Mouse (Mus musculus) adrenal gland, adult 8-10 months (tissue): ENCODE data around the gene Marcks. TPM values are rescaled to one million over a fixed set of nuclear protein-coding genes. Genes with fewer than 3 reads are reported as not detected.
A peak's percentile ranks its signal among the peaks of the same experiment; 100 is the strongest.
"Not testable (repeated sequence)": the region's sequence is repeated elsewhere in the genome, so short reads cannot be mapped to it uniquely, and the experiment has no call there.

Experiments used
- DNase-seq: peaks from one replicate; pipeline ENCODE4 v3.0.0; 2022
- total RNA-seq, 4 experiments: library from RNA; stranded (reverse); gene quantifications; 2 replicates each; pipeline ENCODE4 v1.2.4; 2022

Gene Marcks
- total RNA-seq, 4 experiments from 2014 or later, result 33.6 to 49.8 (median 41.0) TPM

DNA sequence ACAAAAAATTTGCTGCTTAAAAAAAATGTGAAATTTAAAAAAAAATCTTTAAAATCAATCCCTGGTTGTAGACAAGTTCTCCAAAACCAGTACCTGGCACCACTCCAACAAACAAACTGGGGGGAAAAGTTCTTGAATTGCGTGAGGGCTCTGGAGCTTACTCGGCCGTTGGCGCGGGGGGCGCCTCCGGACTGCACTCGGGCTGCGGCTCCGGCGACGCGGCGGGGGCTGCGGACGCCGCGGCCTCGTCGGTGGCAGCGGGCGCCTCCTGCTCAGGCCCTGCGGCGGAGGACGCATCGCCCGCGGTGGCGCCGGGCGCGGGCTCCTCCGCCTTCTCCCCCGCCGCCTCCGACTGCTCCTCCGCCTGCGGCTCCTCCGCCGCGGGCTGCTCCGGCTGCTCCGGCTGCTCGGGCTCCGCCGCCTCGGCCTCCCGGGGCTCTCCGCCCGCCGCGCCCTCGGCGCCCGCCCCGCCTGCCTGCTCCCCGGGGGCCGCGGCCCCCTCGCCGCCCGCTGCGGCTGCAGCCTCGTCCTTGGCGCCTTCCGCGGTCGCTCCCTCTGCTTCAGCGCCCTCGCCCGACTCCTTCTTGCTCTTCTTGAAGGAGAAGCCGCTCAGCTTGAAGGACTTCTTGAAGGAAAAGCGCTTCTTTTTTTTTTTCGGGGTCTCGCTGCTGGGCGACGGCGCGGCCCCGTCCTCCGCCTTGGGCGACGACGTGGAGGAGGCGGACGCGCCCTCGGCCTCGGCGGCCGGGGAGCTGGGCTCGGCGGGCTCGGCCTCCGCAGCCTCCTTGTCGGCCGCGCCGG is 2.6 kb downstream of the Marcks start:
- DNase-seq, result peak; percentile 28

DNA sequence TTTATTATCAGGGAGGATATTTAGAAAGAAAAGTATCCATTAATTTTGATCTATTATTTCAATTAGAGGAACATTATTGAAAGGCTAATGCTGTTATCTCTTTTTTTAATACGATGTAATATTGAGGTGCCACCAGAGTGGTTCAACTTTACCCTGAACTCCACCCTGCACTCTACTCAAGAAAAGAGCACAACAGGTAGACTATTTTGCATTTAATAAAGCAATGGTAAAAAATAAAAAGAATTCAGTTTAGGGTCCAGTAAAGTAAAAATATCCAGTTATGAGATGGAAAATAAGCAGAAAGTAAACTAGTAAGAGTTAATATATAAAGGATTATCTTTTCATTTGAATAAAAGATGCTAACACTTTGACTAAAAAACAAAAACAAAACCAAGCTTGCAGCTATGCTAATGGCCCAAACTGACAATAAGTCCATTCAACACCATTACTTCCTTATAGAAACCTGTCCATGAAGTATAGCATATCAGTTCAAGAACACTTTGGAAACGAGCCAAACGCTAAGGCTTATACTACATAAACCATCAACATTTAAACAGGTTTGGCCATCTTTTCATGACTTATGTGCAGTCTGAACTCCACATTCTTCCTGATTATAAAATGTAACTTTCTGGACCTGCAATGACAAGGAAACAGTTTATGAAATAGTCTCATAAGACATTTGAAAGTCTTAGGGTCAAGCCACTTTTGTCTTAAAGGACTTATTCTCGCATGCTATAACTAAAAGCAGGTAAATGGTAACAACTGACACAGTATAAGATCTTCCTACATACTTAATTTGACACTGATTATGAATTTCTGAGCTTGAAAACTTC is 4.6 kb downstream of the Marcks start:
- DNase-seq, result no peak

DNA sequence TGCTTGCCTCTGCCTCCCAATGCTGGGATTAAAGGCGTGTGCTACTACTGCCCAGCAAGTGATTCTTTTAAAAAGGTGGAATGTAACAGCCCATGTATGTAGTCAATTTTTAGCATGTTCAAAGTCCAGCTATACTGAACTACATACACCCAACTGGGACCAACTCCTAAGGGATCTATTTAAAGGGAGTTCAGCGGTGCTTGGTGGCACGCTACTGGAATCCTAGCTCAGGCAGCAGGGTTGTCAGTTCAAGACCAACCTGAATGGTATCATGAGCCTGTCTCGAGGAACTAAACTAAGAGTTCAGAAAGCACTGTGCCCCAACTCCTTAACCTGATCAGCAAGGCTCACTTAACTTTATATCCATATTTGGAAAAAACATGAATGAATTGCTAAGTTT is 6.0 kb downstream of the Marcks start:
- DNase-seq, result no peak

- DNase-seq, result no peak
These were observed 9.1 kb downstream of the Marcks start for GRCm38 (mm10) chr10:37129652-37130051.

- DNase-seq, result no peak
These were observed 23.4 kb downstream of the Marcks start for GRCm38 (mm10) chr10:37115329-37115728.

DNA sequence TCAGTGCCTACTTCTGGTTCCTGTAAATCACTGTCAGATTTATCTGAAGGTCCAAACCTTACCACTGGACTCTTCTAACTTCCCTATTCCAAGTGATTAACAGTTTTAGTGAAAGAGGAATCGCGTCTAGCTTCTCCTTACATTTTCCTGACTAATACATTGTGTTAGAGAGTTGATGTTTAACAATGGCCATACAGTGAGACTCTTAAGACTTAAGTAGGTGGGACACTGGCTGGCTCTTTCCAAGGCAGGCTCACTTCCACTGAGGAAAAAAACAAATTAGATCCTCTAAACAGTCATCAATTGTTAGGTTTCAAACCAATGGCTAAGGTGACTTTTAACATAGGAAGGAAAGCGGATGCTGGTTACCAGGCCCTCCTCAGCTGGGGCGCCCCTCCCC is 25.9 kb downstream of the Marcks start:
- DNase-seq, result no peak

DNA sequence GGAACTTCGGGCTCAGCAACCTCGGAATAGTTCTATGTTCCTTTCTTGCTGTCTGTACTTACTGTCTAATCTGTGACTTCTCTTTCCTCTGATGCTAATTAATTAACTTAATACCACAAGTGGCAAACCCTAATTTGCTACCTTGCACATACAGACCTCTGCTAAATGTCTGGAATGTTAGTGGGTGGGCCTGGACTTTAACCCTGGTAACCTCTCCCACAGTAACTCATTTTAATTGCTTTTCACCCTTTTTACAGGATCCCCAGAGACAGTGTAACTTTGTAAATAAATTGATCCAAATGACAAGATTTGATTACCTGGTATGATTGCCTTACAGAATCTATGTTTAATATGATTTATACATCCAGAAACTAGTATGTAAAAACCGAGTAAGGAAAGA is 26.4 kb downstream of the Marcks start:
- DNase-seq, result no peak

GRCm38 (mm10) chr10:37111432-37111831 is 27.3 kb downstream of the Marcks start:
- DNase-seq, result no peak

- DNase-seq, result no peak
These were observed 31.7 kb downstream of the Marcks start for GRCm38 (mm10) chr10:37106871-37107627.

DNA sequence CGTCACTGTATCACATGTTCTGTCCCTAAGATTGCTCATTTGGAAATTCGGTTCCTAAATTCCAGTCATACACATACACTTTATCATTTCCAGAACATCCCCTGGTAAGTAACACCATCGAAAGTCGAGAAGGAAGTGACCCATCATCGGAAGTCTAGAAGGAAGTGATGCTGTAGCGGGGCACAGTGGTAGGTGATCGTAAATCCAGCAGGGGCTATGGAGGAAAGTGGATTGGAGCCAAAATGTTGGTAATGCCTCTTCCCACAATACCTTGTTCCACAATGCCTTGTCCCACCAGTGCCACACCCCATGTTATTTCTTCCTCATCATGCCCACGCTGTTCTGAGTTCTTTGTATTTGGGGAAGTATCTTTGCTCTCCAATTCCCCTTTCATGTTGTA is 32.4 kb downstream of the Marcks start:
- no peak for DNase-seq

GRCm38 (mm10) chr10:37102227-37103080 is 36.3 kb downstream of the Marcks start:
- DNase-seq, result no peak

DNA sequence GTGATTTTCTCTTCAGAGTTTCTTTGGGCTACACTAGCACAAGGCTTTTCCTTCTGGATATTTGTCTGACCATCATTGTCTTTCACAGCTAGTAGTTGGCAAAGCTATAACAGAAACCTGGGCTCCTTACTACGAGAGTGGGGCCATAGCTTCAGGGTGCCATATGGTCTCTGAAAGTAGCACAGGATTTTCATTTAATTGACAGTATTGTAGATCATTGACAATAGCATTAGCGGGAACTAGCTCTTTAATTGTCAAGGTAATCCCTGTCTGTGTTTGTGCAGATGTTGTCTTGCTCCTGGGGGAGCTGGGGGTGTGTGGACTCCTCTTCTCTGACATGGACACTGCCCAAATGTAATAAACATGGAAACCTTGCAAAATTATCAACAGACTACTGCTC is 37.0 kb downstream of the Marcks start:
- no peak for DNase-seq

- no peak for DNase-seq
These were observed 42.2 kb downstream of the Marcks start for GRCm38 (mm10) chr10:37096529-37096928.

GRCm38 (mm10) chr10:37095803-37096202 is 42.9 kb downstream of the Marcks start:
- peak; percentile 69 for DNase-seq

DNA sequence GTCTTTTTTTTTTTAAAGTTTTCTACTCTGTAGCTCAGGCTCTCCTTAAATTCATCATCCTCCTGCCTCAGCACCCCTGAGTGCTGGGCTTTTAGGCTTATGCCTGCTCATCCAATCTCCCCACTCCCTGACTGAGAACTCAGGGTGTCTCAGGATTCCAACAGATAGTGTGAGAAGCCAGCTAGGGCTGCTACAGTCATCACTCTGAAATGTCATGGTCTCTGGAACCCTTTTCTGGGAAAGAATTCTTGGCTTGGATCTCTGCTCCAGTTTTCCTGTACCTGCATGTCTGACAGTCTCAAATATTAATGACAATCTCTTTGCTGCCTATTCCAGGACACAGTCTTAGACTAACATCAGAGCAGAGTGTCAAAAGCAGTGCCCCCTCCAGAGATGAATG is 45.4 kb downstream of the Marcks start:
- no peak for DNase-seq

- DNase-seq, result no peak
These were observed 48.3 kb downstream of the Marcks start for GRCm38 (mm10) chr10:37090411-37090810.

GRCm38 (mm10) chr10:37084071-37084470 is 54.6 kb downstream of the Marcks start:
- DNase-seq, result not testable (repeated sequence)

Other genes with a start within 250 kb of the Marcks start
- 10 to 100 TPM; 71.2 to 87.4 (median 77.4) TPM for gene Hdac2, start 164.4 kb downstream of the Marcks start, total RNA-seq